Comparison of ENCODE assay signal across 12 mouse cellular contexts in genomic region chr11:102769993-102770661, GRCm38 (mm10). TPM values are rescaled to one million over a fixed set of nuclear protein-coding genes. Genes with fewer than 3 reads are reported as not detected.
A peak's percentile ranks its signal among the peaks of the same experiment; 100 is the strongest.
DNase-seq lines count a peak whose midpoint lies in the region; ATAC-seq and TF ChIP-seq lines count a peak whose summit lies in the region.
"Had no signal": no experiment of that assay in that cellular context is flagged by ENCODE, and none has a peak within 500 bp of the region (broad histone marks: within the 10 kb centered on the region; RNA-seq: fewer than 3 reads in every experiment).

No protein-coding gene starts in this region.

- TF ChIP-seq EP300 in lung, postnatal 0 days (IDR thresholded peaks at IDR 0.05) = no peak

- peak; percentile 0 for DNase-seq in adrenal gland, postnatal 10 days
- no peak for DNase-seq in adrenal gland, postnatal 14 days
- no peak for DNase-seq in heart, postnatal 10 days
- no peak for DNase-seq in neural tube, embryonic 10.5 days (ENCODE audit: extremely low spot score, low spot score)
- DNase-seq in lung, postnatal 0 days (ENCODE audit: low spot score) = no peak
- DNase-seq: heart, postnatal 14 days; kidney, adult 9 months had no signal

- H3K27me3 ChIP-seq in heart, embryonic 14.5 days (ENCODE audit: control insufficient read depth, insufficient read depth, low read length) = no peaks in the 10 kb centered on the region; the same call in 1 of the 2 replicates
- H3K27me3 ChIP-seq in neural tube, embryonic 13.5 days = no peaks in the 10 kb centered on the region
- H3K27me3 ChIP-seq in neural tube, embryonic 15.5 days (replicated peaks) = no peaks in the 10 kb centered on the region
- H3K27me3 ChIP-seq in lung, postnatal 0 days (replicated peaks; ENCODE audit: insufficient read depth, low read length) = no peaks in the 10 kb centered on the region
- H3K27me3 ChIP-seq: Patski had no signal

- no peak for ATAC-seq in heart, embryonic 14.5 days (ENCODE audit: insufficient number of reproducible peaks, insufficient read depth, low FRiP score, low read depth)
- ATAC-seq in neural tube, embryonic 13.5 days (ENCODE audit: low read depth) = no peak
- ATAC-seq in neural tube, embryonic 15.5 days (ENCODE audit: low FRiP score) = no peak
- ATAC-seq in lung, postnatal 0 days = no peak
- ATAC-seq: Patski had no signal

- H3K27ac ChIP-seq in heart, embryonic 14.5 days (replicated peaks in 1 of 2; ENCODE audit: control insufficient read depth in 1 of 2, insufficient read depth in 1 of 2, low read depth in 2 of 2, low read length in 2 of 2) = peak overlapping the region; percentile 59 to 61
- no peak overlapping the region for H3K27ac ChIP-seq in neural tube, embryonic 13.5 days (replicated peaks)
- H3K27ac ChIP-seq in neural tube, embryonic 15.5 days (replicated peaks) = no peak overlapping the region
- no peak overlapping the region for H3K27ac ChIP-seq in lung, postnatal 0 days (ENCODE audit: low read length)

- no peak overlapping the region for H3K4me3 ChIP-seq in heart, embryonic 14.5 days (ENCODE audit: control insufficient read depth in 1 of 2, insufficient read depth in 1 of 2, low read depth in 1 of 2, low read length in 2 of 2)
- no peak overlapping the region for H3K4me3 ChIP-seq in neural tube, embryonic 13.5 days
- H3K4me3 ChIP-seq in neural tube, embryonic 15.5 days (replicated peaks) = no peak overlapping the region
- no peak overlapping the region for H3K4me3 ChIP-seq in lung, postnatal 0 days (ENCODE audit: low read depth, low read length)

- intact Hi-C loops in heart, postnatal 10 days (cut with DNase I) = no loop called here

- WGBS in heart, embryonic 14.5 days = 70% methylated on average over 12 of the region's 12 CpGs
- 84% methylated on average over 12 of the region's 12 CpGs for WGBS in neural tube, embryonic 13.5 days
- WGBS in neural tube, embryonic 15.5 days = 88% methylated on average over 12 of the region's 12 CpGs
- 63% methylated on average over 12 of the region's 12 CpGs for WGBS in lung, postnatal 0 days

- H3K4me2 ChIP-seq in heart, embryonic 14.5 days (ENCODE audit: low read length) = peak overlapping the region; percentile 37; the same call in 1 of the 2 replicates
- no peak overlapping the region for H3K4me2 ChIP-seq in neural tube, embryonic 13.5 days
- H3K4me2 ChIP-seq in neural tube, embryonic 15.5 days = no peak overlapping the region
- H3K4me2 ChIP-seq in lung, postnatal 0 days (replicated peaks; ENCODE audit: low read depth, low read length) = no peak overlapping the region

- 0 out of 2 replicates have a peak overlapping the region, but pooled peaks have one; percentile 7 for H3K9ac ChIP-seq in heart, embryonic 14.5 days (ENCODE audit: low read length)
- peak overlapping the region; percentile 17; the same call in 1 of the 2 replicates for H3K9ac ChIP-seq in neural tube, embryonic 13.5 days
- 0 out of 2 replicates have a peak overlapping the region, but pooled peaks have one; percentile 5 for H3K9ac ChIP-seq in neural tube, embryonic 15.5 days (replicated peaks)
- H3K9ac ChIP-seq in lung, postnatal 0 days (replicated peaks; ENCODE audit: low read depth) = no peak overlapping the region

- no peak for TF ChIP-seq CTCF in lung, postnatal 0 days (IDR thresholded peaks at IDR 0.05)

- peaks cover 15 to 23% of the 10 kb centered on the region in 2 experiments for H3K4me1 ChIP-seq in heart, embryonic 14.5 days (ENCODE audit: control insufficient read depth in 2 of 2, insufficient read depth in 2 of 2, low read length in 2 of 2)
- H3K4me1 ChIP-seq in neural tube, embryonic 13.5 days (replicated peaks) = peaks cover 53% of the 10 kb centered on the region
- H3K4me1 ChIP-seq in neural tube, embryonic 15.5 days = peaks cover 52% of the 10 kb centered on the region
- no peaks in the 10 kb centered on the region; the same call in 1 of the 2 replicates for H3K4me1 ChIP-seq in lung, postnatal 0 days (ENCODE audit: insufficient read depth, low read depth, low read length)

- H3K9me3 ChIP-seq in heart, embryonic 14.5 days (ENCODE audit: control insufficient read depth, low read length) = no peaks in the 10 kb centered on the region
- no peaks in the 10 kb centered on the region for H3K9me3 ChIP-seq in neural tube, embryonic 13.5 days
- no peaks in the 10 kb centered on the region for H3K9me3 ChIP-seq in neural tube, embryonic 15.5 days (replicated peaks)
- H3K9me3 ChIP-seq in lung, postnatal 0 days (ENCODE audit: low read length) = no peaks in the 10 kb centered on the region

- H3K36me3 ChIP-seq in heart, embryonic 14.5 days (ENCODE audit: control insufficient read depth, insufficient read depth, low read length) = no peaks in the 10 kb centered on the region
- no peaks in the 10 kb centered on the region for H3K36me3 ChIP-seq in neural tube, embryonic 13.5 days
- H3K36me3 ChIP-seq in neural tube, embryonic 15.5 days = no peaks in the 10 kb centered on the region
- no peaks in the 10 kb centered on the region for H3K36me3 ChIP-seq in lung, postnatal 0 days (ENCODE audit: insufficient read depth, low read length)

RNA-seq across cellular contexts. Expression of gene Adam11, which starts 8.9 kb away (rescaled TPM):
- total RNA-seq in adrenal gland, postnatal 10 days (2021) = 10 to 100 TPM; 18.6 to 45.3 TPM
- 10.3 and 17.2 TPM in 2 replicates for total RNA-seq in adrenal gland, postnatal 14 days (2021)
- polyA plus RNA-seq in heart, embryonic 14.5 days (2014; fragmentation: Nextera tagmentation; extraction: Ambion mirVana) = 5.9 and 7.3 TPM in 2 replicates
- 1 to 10 TPM; 5.8 TPM for total RNA-seq in heart, postnatal 10 days (2021)
- 40.1 and 47.0 TPM in 2 replicates for polyA plus RNA-seq in neural tube, embryonic 13.5 days (2015; fragmentation: Nextera tagmentation; extraction: Ambion mirVana)
- 28.3 and 34.0 TPM in 2 replicates for polyA plus RNA-seq in neural tube, embryonic 15.5 days (2015; fragmentation: Nextera tagmentation; extraction: Ambion mirVana)
- 0.78 and 1.8 TPM in 2 replicates for polyA plus RNA-seq in lung, postnatal 0 days (2015; fragmentation: Nextera tagmentation; extraction: Ambion mirVana)

RNA-seq across cellular contexts. Expression of gene Gjc1, which starts 49.4 kb away (rescaled TPM):
- 10 to 100 TPM; 24.4 to 27.6 TPM for total RNA-seq in adrenal gland, postnatal 10 days (2021)
- total RNA-seq in adrenal gland, postnatal 14 days (2021) = 22.5 and 24.7 TPM in 2 replicates
- polyA plus RNA-seq in heart, embryonic 14.5 days (2014; fragmentation: Nextera tagmentation; extraction: Ambion mirVana) = 53.8 and 54.9 TPM in 2 replicates
- 10 to 100 TPM; 57.7 to 74.8 TPM for total RNA-seq in heart, postnatal 10 days (2021)
- 38.2 and 40.5 TPM in 2 replicates for polyA plus RNA-seq in neural tube, embryonic 13.5 days (2015; fragmentation: Nextera tagmentation; extraction: Ambion mirVana)
- 31.9 and 32.8 TPM in 2 replicates for polyA plus RNA-seq in neural tube, embryonic 15.5 days (2015; fragmentation: Nextera tagmentation; extraction: Ambion mirVana)
- polyA plus RNA-seq in lung, postnatal 0 days (2015; fragmentation: Nextera tagmentation; extraction: Ambion mirVana) = 35.9 and 37.0 TPM in 2 replicates
- total RNA-seq: megakaryocyte-erythroid progenitor cell, adult 5-6 weeks had no signal

Comparison
In these comparisons a context has a peak if more than half of its experiments do, and no peak if none do; other contexts are left out.
1. H3K27ac ChIP-seq: peak in heart, embryonic 14.5 days (2 of 2); none in neural tube, embryonic 13.5 days (single experiment), neural tube, embryonic 15.5 days (single experiment) and lung, postnatal 0 days (single experiment).